Mouse (Mus musculus) macrophage (primary cell): ENCODE results near the gene Olfr417. TPM values are rescaled to one million over a fixed set of nuclear protein-coding genes. Genes with fewer than 3 reads are reported as not detected.
"Not testable (repeated sequence)": the region's sequence is repeated elsewhere in the genome, so short reads cannot be mapped to it uniquely, and the experiment has no call there.

Source experiments
- H3K27ac ChIP-seq: fragments of 350-480 bp; formaldehyde crosslinking; 2 replicates; pipeline ENCODE4 v1.9.0; 2021
- H3K36me3 ChIP-seq: fragments of 350-480 bp; formaldehyde crosslinking; 2 replicates; pipeline ENCODE4 v1.9.0; 2021; ENCODE audit errors: inconsistent target
- H3K4me3 ChIP-seq: fragments of 350-480 bp; formaldehyde crosslinking; 2 replicates; pipeline ENCODE4 v1.9.0; 2021; ENCODE audit errors: inconsistent target
- H3K79me2 ChIP-seq: fragments of 350-480 bp; formaldehyde crosslinking; 2 replicates; pipeline ENCODE4 v1.9.0; 2021; ENCODE audit errors: inconsistent target
- WGBS: methylation state at CpG from one replicate; pipeline ENCODE4 v1.1.7; 2026; ENCODE audit warnings: inconsistent platforms; ENCODE audit not compliant: missing documents; 5-methylcytosine and 5-hydroxymethylcytosine counted together
- polyA plus RNA-seq: library from polyadenylated mRNA; stranded (reverse); fragments of 250-400 nt; gene quantifications from 3 replicates; pipeline ENCODE4 v1.2.4, GENCODE M21; 2018; ENCODE audit warnings: inconsistent platforms
- total RNA-seq, 78 experiments: library from RNA; depleted of rRNA; stranded (reverse); fragments of 250-400 nt; gene quantifications; 1 replicate in 9 of 78; 2 replicates in 24 of 78; 3 replicates in 43 of 78; 4 replicates in 2 of 78; pipeline ENCODE4 v1.2.4; 2018; ENCODE audit warnings: inconsistent platforms in 56 of 78

Olfr417 gene
- total RNA-seq (2018; cell fraction: chromatin; rRNA removed) = not detected
- not detected for total RNA-seq (2018; cell fraction: cytosol; rRNA removed)
- not detected for total RNA-seq (2018; cell fraction: nucleus; rRNA removed)
- not detected in 3 replicates for polyA plus RNA-seq

- H3K79me2 ChIP-seq = no peaks in the 10 kb centered on the region
- no peaks in the 10 kb centered on the region for H3K36me3 ChIP-seq
- H3K27ac ChIP-seq = no peak within 1 kb of the TSS
- no peak within 1 kb of the TSS for H3K4me3 ChIP-seq
- WGBS = 12% methylated on average over 2 of the region's 2 CpGs
Observed at GRCm38 (mm10) chr1:174364882-174365451, at the start of gene Olfr417. Gene Olfr417, plus strand, starts transcription at chr1:174365122.

GRCm38 (mm10) chr1:174317308-174317707 lies 47.6 kb upstream of the Olfr417 start:
- no peaks in the 10 kb centered on the region for H3K79me2 ChIP-seq
- WGBS = 16% methylated on average over 2 of the region's 2 CpGs
- H3K27ac ChIP-seq = no peak overlapping the region
- H3K36me3 ChIP-seq = no peaks in the 10 kb centered on the region
- no peak overlapping the region for H3K4me3 ChIP-seq

- Histone ChIP-seq H3K36me3 (no peaks in the 10 kb centered on the region), H3K79me2 (no peaks in the 10 kb centered on the region), H3K4me3 (no peak within 1 kb of the TSS), H3K27ac (no peak within 1 kb of the TSS)
Observed at GRCm38 (mm10) chr1:174330218-174330617, 34.7 kb upstream of the Olfr417 start, which contains the start of gene Mptx1. Gene Mptx1, plus strand, starts transcription at chr1:174330518.

- not testable (repeated sequence) for H3K79me2 ChIP-seq, H3K36me3 ChIP-seq, H3K4me3 ChIP-seq, H3K27ac ChIP-seq
- 9% methylated on average over 1 of the region's 1 CpGs for WGBS
Observed at GRCm38 (mm10) chr1:174353636-174354035, 11.3 kb upstream of the Olfr417 start.

GRCm38 (mm10) chr1:174354640-174355039 lies 10.3 kb upstream of the Olfr417 start:
- Histone ChIP-seq H3K4me3 (no peak overlapping the region), H3K36me3 (no peaks in the 10 kb centered on the region), H3K79me2 (no peaks in the 10 kb centered on the region), H3K27ac (peak overlapping the region; percentile 33; the same call in 1 of the 2 replicates)
- 14% methylated on average over 5 of the region's 5 CpGs for WGBS

GRCm38 (mm10) chr1:174373799-174374198 lies 8.9 kb downstream of the Olfr417 start:
- Histone ChIP-seq H3K27ac (no peak overlapping the region), H3K4me3 (no peak overlapping the region), H3K36me3 (no peaks in the 10 kb centered on the region), H3K79me2 (no peaks in the 10 kb centered on the region)
- WGBS = 100% methylated on average over 3 of the region's 3 CpGs

GRCm38 (mm10) chr1:174390746-174391145 lies 25.8 kb downstream of the Olfr417 start, which contains the start of gene Olfr248:
Gene Olfr248, plus strand, starts transcription at chr1:174391046.
- no peaks in the 10 kb centered on the region for H3K79me2 ChIP-seq
- H3K36me3 ChIP-seq = no peaks in the 10 kb centered on the region
- 100% methylated on average over 2 of the region's 2 CpGs for WGBS
- H3K27ac ChIP-seq = no peak within 1 kb of the TSS
- no peak within 1 kb of the TSS for H3K4me3 ChIP-seq

- H3K79me2 ChIP-seq = no peaks in the 10 kb centered on the region
- H3K36me3 ChIP-seq = no peaks in the 10 kb centered on the region
- WGBS = 93% methylated on average over 4 of the region's 4 CpGs
- H3K27ac ChIP-seq = no peak overlapping the region
- H3K4me3 ChIP-seq = no peak overlapping the region
Observed at GRCm38 (mm10) chr1:174422959-174423358, 58.0 kb downstream of the Olfr417 start.

- no peaks in the 10 kb centered on the region for H3K79me2 ChIP-seq
- no peaks in the 10 kb centered on the region for H3K36me3 ChIP-seq
- H3K27ac ChIP-seq = no peak within 1 kb of the TSS
- no peak within 1 kb of the TSS for H3K4me3 ChIP-seq
- WGBS = 84% methylated on average over 1 of the region's 1 CpGs
Observed at GRCm38 (mm10) chr1:174423764-174424163, 58.8 kb downstream of the Olfr417 start, which contains the start of gene Olfr414. Gene Olfr414, plus strand, starts transcription at chr1:174424064.

Other genes with a start within 250 kb of the Olfr417 start
- gene Olfr231, start 244.0 kb upstream of the Olfr417 start, polyA plus RNA-seq = not detected in 3 replicates
- gene Olfr424, start 233.6 kb upstream of the Olfr417 start, polyA plus RNA-seq = not detected in 3 replicates
- not detected in 3 replicates for gene Olfr420, start 209.5 kb upstream of the Olfr417 start, polyA plus RNA-seq
- 0.16 to 0.19 TPM in 2 of 3 replicates, not detected in the other for gene Spta1, start 192.3 kb upstream of the Olfr417 start, polyA plus RNA-seq
- gene Olfr419, start 113.1 kb upstream of the Olfr417 start, polyA plus RNA-seq = not detected in 3 replicates
- gene Mptx1, start 34.6 kb upstream of the Olfr417 start, polyA plus RNA-seq = not detected in 3 replicates
- gene Olfr248, start 25.9 kb downstream of the Olfr417 start, polyA plus RNA-seq = not detected in 3 replicates
- gene Olfr414, start 58.9 kb downstream of the Olfr417 start, polyA plus RNA-seq = not detected in 3 replicates
- not detected in 3 replicates for gene Olfr220, start 77.0 kb downstream of the Olfr417 start, polyA plus RNA-seq
- gene Fmn2, start 136.7 kb downstream of the Olfr417 start, polyA plus RNA-seq = not detected in 3 replicates